Mouse (Mus musculus): ENCODE data around the gene Lrrc51.

GRCm38 (mm10) chr7:101882413-101883154, 51.1 kb downstream of the Lrrc51 start:
- TF ChIP-seq CTCF (IDR thresholded peaks at IDR 0.05) (no peak), POLR2A (IDR thresholded peaks at IDR 0.05; ENCODE audit: insufficient read depth, low read depth, low read length) (no peak)
